Mouse (Mus musculus) bone marrow, adult 2 months (tissue): ENCODE measurements around the gene Elmo1.

Experiments used
- CTCF ChIP-seq: fragments of 200-500 bp; IDR thresholded peaks from 2 replicates; pipeline ENCODE4 v1.5.1; 2011; ENCODE audit warnings: low read length, control low read depth; ENCODE audit not compliant: control insufficient read depth, insufficient read depth
- POLR2A ChIP-seq: fragments of 200-500 bp; IDR thresholded peaks from 2 replicates; pipeline ENCODE4 v1.6.1; 2011; ENCODE audit warnings: low read depth, mild to moderate bottlenecking, control low read depth, low read length, borderline replicate concordance; ENCODE audit not compliant: control insufficient read depth

DNA sequence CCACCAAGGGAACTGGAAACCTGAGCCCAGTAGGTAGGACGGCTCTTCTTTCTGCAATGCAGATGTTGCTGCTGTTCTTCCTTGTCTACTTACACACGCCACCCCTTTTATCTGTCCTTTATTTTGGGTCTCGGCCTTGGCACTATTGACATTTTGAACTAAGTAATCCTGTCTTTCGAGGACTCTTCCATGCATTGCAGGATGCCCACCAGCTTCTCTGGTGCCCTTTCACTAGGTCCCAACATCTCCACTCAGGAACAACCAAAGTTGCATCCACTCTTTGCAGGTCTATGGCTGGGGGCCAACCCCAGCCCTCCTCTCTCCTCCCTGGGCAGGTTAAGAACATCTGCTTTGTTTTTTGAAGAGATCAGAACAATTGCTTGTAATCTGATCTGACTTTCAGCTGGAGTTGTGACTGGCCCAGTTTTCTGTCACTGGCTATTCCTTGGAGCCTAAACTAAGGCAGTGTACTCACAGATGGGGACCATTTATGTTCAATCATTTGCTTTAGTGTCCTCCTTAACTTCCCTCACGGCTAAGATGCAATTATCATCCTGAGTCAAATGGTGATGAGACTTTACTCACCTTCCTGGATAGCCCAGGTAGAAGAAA lies 6.7 kb downstream of the Elmo1 start:
- no peak for TF ChIP-seq CTCF
- TF ChIP-seq POLR2A: no peak
